Mouse (Mus musculus): ENCODE data around the gene Rgl2.

- TF ChIP-seq POLR2A (IDR thresholded peaks at IDR 0.05; ENCODE audit: borderline replicate concordance, insufficient read depth, low read length) (no peak), CTCF (IDR thresholded peaks at IDR 0.05; ENCODE audit: borderline replicate concordance, insufficient read depth, low read depth, low read length) (no peak)
These were observed 17.4 kb upstream of the Rgl2 start for GRCm38 (mm10) chr17:33911813-33912414.

Data from cerebellum, adult 2 months (tissue).